Mouse (Mus musculus): ENCODE measurements around the gene Thbs4. TPM values are rescaled to one million over a fixed set of nuclear protein-coding genes. Genes with fewer than 3 reads are reported as not detected.

The Thbs4 gene
- total RNA-seq, 2 experiments from 2014 or later: 3.4 to 3.6 TPM

Other genes with a start within 250 kb of the Thbs4 start
- gene Spz1, start 218.6 kb downstream of the Thbs4 start, total RNA-seq (2021): not detected
- 10 to 100 TPM; 15.4 to 18.5 TPM for gene Serinc5, start 183.7 kb downstream of the Thbs4 start, total RNA-seq (2021)
- gene Mtx3, start 49.9 kb upstream of the Thbs4 start, total RNA-seq (2021): 1 to 10 TPM; 4.4 to 5.9 TPM